Mouse (Mus musculus) neutrophil, adult 65 days (primary cell): ENCODE results near the gene Pamr1. TPM values are rescaled to one million over a fixed set of nuclear protein-coding genes. Genes with fewer than 3 reads are reported as not detected.

Experiments
- total RNA-seq: library from RNA; stranded (reverse); gene quantifications from 2 replicates; pipeline ENCODE4 v1.2.4, GENCODE M21; 2023

The Pamr1 gene
- not detected in 2 replicates for total RNA-seq

DNA sequence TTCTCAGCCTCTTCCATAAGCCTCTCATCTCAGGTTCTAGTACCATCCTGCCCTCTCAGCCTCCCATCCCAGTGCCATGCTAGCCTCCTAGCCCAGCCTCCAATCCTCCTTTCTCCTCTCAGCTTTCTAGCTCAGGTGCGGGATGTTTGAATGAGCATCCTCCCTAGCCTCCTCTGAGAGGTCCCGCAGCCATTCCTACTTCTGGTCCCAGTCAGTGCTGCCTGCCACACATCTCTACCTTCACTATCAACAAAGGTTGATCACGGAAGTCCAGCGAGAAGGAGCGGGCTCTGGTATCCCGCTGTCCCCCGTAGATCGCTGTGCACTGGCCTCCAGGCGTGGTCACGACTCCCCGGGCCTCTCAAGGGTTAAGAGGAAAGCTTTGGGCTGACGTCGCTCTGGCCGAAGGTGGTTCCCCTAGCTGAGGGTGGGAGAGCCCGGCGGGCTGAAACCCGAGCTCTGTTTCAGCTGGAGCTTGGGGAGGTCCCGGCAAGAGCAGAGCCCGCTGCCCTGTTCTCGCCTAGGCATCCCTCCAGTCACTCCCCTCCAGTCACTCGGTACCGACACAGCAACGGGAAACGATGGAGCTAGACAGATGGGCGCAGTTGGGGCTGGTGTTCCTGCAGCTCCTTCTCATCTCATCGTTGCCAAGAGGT lies at the start of gene Pamr1:
Pamr1 (plus strand) TSS at position 402 of the 656 bp plus-strand sequence.

GRCm38 (mm10) chr2:102658163-102658660 lies 108.4 kb downstream of the Pamr1 start, which contains the start of gene Slc1a2:
Slc1a2 (plus strand) TSS chr2:102658659.

Other genes starting within 250 kb of the Pamr1 start
- gene Trim44, start 142.2 kb upstream of the Pamr1 start, total RNA-seq, result 7.6 and 8.7 TPM in 2 replicates
- not detected in 2 replicates for gene Fjx1, start 97.5 kb upstream of the Pamr1 start, total RNA-seq
- gene Slc1a2, start 108.6 kb downstream of the Pamr1 start, total RNA-seq, result not detected in 2 replicates